Mouse (Mus musculus) liver, postnatal 0 days (tissue): ENCODE measurements at regions not wholly inside any gene's neighbourhood (a gene's known extent, or its start where the extent isn't known, plus 50 kb on each side); places are given as distances from the start of the nearest gene placed in this dataset.
"Not testable (repeated sequence)": the region's sequence is repeated elsewhere in the genome, so short reads cannot be mapped to it uniquely, and the experiment has no call there.

Source experiments
- ATAC-seq: fragments of 200-750 bp; cut with Nextera tagmentation; 2 replicates; pipeline ENCODE4 v1.8.0; 2017; ENCODE audit warnings: mild to moderate bottlenecking, moderate library complexity
- DNase-seq: peaks from one replicate; pipeline ENCODE4 v3.0.0-alpha.2; 2016
- H3K27ac ChIP-seq: fragments of 300-500 bp; sonication (generic); 2 replicates; pipeline ENCODE4 v1.5.1; 2014; ENCODE audit warnings: antibody characterized with exemption, moderate library complexity, mild to moderate bottlenecking, low read depth
- H3K27me3 ChIP-seq: fragments of 300-500 bp; sonication (generic); 2 replicates; pipeline ENCODE4 v1.6.1; 2014; ENCODE audit warnings: low read length, control low read depth, mixed read lengths; ENCODE audit not compliant: insufficient read depth
- H3K36me3 ChIP-seq: fragments of 300-500 bp; sonication (generic); replicated peaks from 2 replicates; pipeline ENCODE4 v1.6.1; 2014; ENCODE audit warnings: mild to moderate bottlenecking, control low read depth, low read length, moderate library complexity, mixed read lengths; ENCODE audit not compliant: insufficient read depth
- H3K4me1 ChIP-seq: fragments of 300-500 bp; sonication (generic); 2 replicates; pipeline ENCODE4 v1.6.1; 2014; ENCODE audit warnings: antibody characterized with exemption, mild to moderate bottlenecking, control low read depth; ENCODE audit not compliant: insufficient read depth
- H3K4me2 ChIP-seq: fragments of 300-500 bp; sonication (generic); 2 replicates; pipeline ENCODE4 v1.6.1; 2014; ENCODE audit warnings: low read depth, mild to moderate bottlenecking, low read length, moderate library complexity, mixed read lengths
- H3K4me3 ChIP-seq: fragments of 300-500 bp; sonication (generic); 2 replicates; pipeline ENCODE4 v1.5.1; 2014; ENCODE audit warnings: low read depth, low read length
- H3K9ac ChIP-seq: fragments of 300-500 bp; sonication (generic); replicated peaks from 2 replicates; pipeline ENCODE4 v1.6.1; 2014; ENCODE audit warnings: mild to moderate bottlenecking, moderate library complexity
- H3K9me3 ChIP-seq: fragments of 300-500 bp; sonication (generic); 2 replicates; pipeline ENCODE4 v1.6.1; 2016; ENCODE audit warnings: mild to moderate bottlenecking, control low read depth, low read length, mixed read lengths
- CTCF ChIP-seq: sonication (generic); IDR thresholded peaks from 2 replicates; pipeline ENCODE4 v1.5.1; 2016; ENCODE audit warnings: antibody characterized with exemption, low read depth
- EP300 ChIP-seq: IDR thresholded peaks from 2 replicates; pipeline ENCODE4 v1.6.1; 2016; ENCODE audit warnings: antibody characterized with exemption, low read depth, mild to moderate bottlenecking
- WGBS: fragments of 180-500 bp; shearing (Covaris S2); extraction: QIAGEN DNeasy Blood & Tissue Kit; methylation state at CpG from one replicate; pipeline ENCODE4 v1.1.7; 2014; ENCODE audit not compliant: insufficient replicate concordance; 5-methylcytosine and 5-hydroxymethylcytosine counted together

- 23% methylated on average over 7 of the region's 7 CpGs for WGBS
- Histone ChIP-seq H3K4me1 (no peaks in the 10 kb centered on the region; the same call in 1 of the 2 replicates), H3K27ac (no peak overlapping the region), H3K36me3 (no peaks in the 10 kb centered on the region), H3K9ac (no peak overlapping the region), H3K4me3 (0 out of 2 replicates have a peak overlapping the region, but pooled peaks have one; percentile 3), H3K4me2 (peak overlapping the region; percentile 24; the same call in 1 of the 2 replicates), H3K27me3 (no peaks in the 10 kb centered on the region), H3K9me3 (no peaks in the 10 kb centered on the region)
- DNase-seq, result no peak
- peak; percentile 38; the same call in 1 of the 2 replicates for TF ChIP-seq EP300
- no peak for TF ChIP-seq CTCF
- peak; percentile 65 for ATAC-seq
Observed at GRCm38 (mm10) chr13:107568701-107569121, 475.5 kb upstream of the Smim15 start.

- H3K27me3 ChIP-seq, result no peaks in the 10 kb centered on the region
- TF ChIP-seq EP300, result no peak
- no peak for TF ChIP-seq CTCF
- H3K4me2 ChIP-seq, result no peak overlapping the region
- H3K4me1 ChIP-seq, result no peaks in the 10 kb centered on the region
- H3K36me3 ChIP-seq, result no peaks in the 10 kb centered on the region
- H3K9me3 ChIP-seq, result no peaks in the 10 kb centered on the region
- WGBS, result 79% methylated on average over 1 of the region's 1 CpGs
- H3K27ac ChIP-seq, result no peak overlapping the region
- ATAC-seq (no peak), DNase-seq (no peak)
- H3K9ac ChIP-seq, result no peak overlapping the region
- no peak overlapping the region for H3K4me3 ChIP-seq
Observed at GRCm38 (mm10) chr13:107562463-107562862, 481.8 kb upstream of the Smim15 start.

- Histone ChIP-seq H3K36me3 (no peaks in the 10 kb centered on the region), H3K9me3 (no peaks in the 10 kb centered on the region), H3K4me3 (no peak overlapping the region), H3K27me3 (no peaks in the 10 kb centered on the region), H3K27ac (no peak overlapping the region), H3K4me1 (no peaks in the 10 kb centered on the region), H3K4me2 (no peak overlapping the region), H3K9ac (no peak overlapping the region)
- no peak for ATAC-seq
- 65% methylated on average over 2 of the region's 2 CpGs for WGBS
- no peak for TF ChIP-seq EP300
- no peak for TF ChIP-seq CTCF
- DNase-seq, result no peak
Observed at GRCm38 (mm10) chr13:107561529-107561928, 482.7 kb upstream of the Smim15 start.

GRCm38 (mm10) chr13:107555958-107556357 lies 488.3 kb upstream of the Smim15 start:
- no peak overlapping the region for H3K9ac ChIP-seq
- no peak for TF ChIP-seq EP300
- no peak for TF ChIP-seq CTCF

GRCm38 (mm10) chr13:107554091-107554490 lies 490.2 kb upstream of the Smim15 start:
- no peaks in the 10 kb centered on the region for H3K4me1 ChIP-seq
- 58% methylated on average over 3 of the region's 3 CpGs for WGBS
- H3K36me3 ChIP-seq, result no peaks in the 10 kb centered on the region
- H3K27me3 ChIP-seq, result no peaks in the 10 kb centered on the region
- H3K4me3 ChIP-seq, result no peak overlapping the region
- no peak overlapping the region for H3K9ac ChIP-seq
- DNase-seq (no peak), ATAC-seq (no peak)
- H3K4me2 ChIP-seq, result no peak overlapping the region
- H3K27ac ChIP-seq, result no peak overlapping the region
- TF ChIP-seq CTCF (no peak), EP300 (no peak)
- no peaks in the 10 kb centered on the region for H3K9me3 ChIP-seq

More at GRCm38 (mm10) chr13:107555958-107556357, 488.3 kb upstream of the Smim15 start:
- no peak overlapping the region for H3K27ac ChIP-seq
- no peak for DNase-seq
- no peaks in the 10 kb centered on the region for H3K36me3 ChIP-seq
- H3K4me1 ChIP-seq, result no peaks in the 10 kb centered on the region
- ATAC-seq, result no peak
- 70% methylated on average over 3 of the region's 3 CpGs for WGBS
- no peak overlapping the region for H3K4me3 ChIP-seq
- no peak overlapping the region for H3K4me2 ChIP-seq
- no peaks in the 10 kb centered on the region for H3K27me3 ChIP-seq
- H3K9me3 ChIP-seq, result no peaks in the 10 kb centered on the region

- H3K36me3 ChIP-seq, result no peaks in the 10 kb centered on the region
- no peaks in the 10 kb centered on the region for H3K4me1 ChIP-seq
- H3K4me2 ChIP-seq, result no peak overlapping the region
- ATAC-seq (no peak), DNase-seq (no peak)
- no peak overlapping the region for H3K9ac ChIP-seq
- WGBS, result 88% methylated on average over 4 of the region's 4 CpGs
- H3K4me3 ChIP-seq, result no peak overlapping the region
- H3K9me3 ChIP-seq, result no peaks in the 10 kb centered on the region
- H3K27me3 ChIP-seq, result no peaks in the 10 kb centered on the region
- no peak for TF ChIP-seq CTCF
- TF ChIP-seq EP300, result no peak
- H3K27ac ChIP-seq, result no peak overlapping the region
Observed at GRCm38 (mm10) chr13:107552165-107552564, 492.1 kb upstream of the Smim15 start.

GRCm38 (mm10) chr13:107549995-107550394 lies 494.3 kb upstream of the Smim15 start:
- ATAC-seq, H3K4me1 ChIP-seq, H3K9ac ChIP-seq, DNase-seq, H3K4me2 ChIP-seq, H3K27me3 ChIP-seq, H3K27ac ChIP-seq, H3K9me3 ChIP-seq, H3K4me3 ChIP-seq, H3K36me3 ChIP-seq: not testable (repeated sequence)
- WGBS, result 85% methylated on average over 7 of the region's 7 CpGs
